In genomic region chr13:74026215-74026614, GRCm38 (mm10) we compare ENCODE assay signal across 8 mouse cellular contexts. TPM values are rescaled to one million over a fixed set of nuclear protein-coding genes. Genes with fewer than 3 reads are reported as not detected.
DNase-seq lines count a peak whose midpoint lies in the region; ATAC-seq and TF ChIP-seq lines count a peak whose summit lies in the region.

No protein-coding gene starts in this region.

- no peaks in the 10 kb centered on the region for H3K9me3 ChIP-seq in ES-Bruce4 (replicated peaks; ENCODE audit: control insufficient read depth, insufficient read depth, low read length, poor library complexity, severe bottlenecking)
- H3K9me3 ChIP-seq in heart, embryonic 12.5 days (replicated peaks), result no peaks in the 10 kb centered on the region
- no peaks in the 10 kb centered on the region for H3K9me3 ChIP-seq in kidney, embryonic 15.5 days (replicated peaks)
- no peaks in the 10 kb centered on the region for H3K9me3 ChIP-seq in stomach, postnatal 0 days (ENCODE audit: control insufficient read depth, low read length)

- no peaks in the 10 kb centered on the region for H3K4me1 ChIP-seq in ES-Bruce4 (ENCODE audit: control insufficient read depth, insufficient read depth, low read length)
- peaks cover 26% of the 10 kb centered on the region for H3K4me1 ChIP-seq in heart, embryonic 12.5 days (replicated peaks)
- H3K4me1 ChIP-seq in kidney, embryonic 15.5 days, result no peaks in the 10 kb centered on the region
- H3K4me1 ChIP-seq in stomach, postnatal 0 days (replicated peaks; ENCODE audit: control insufficient read depth, insufficient read depth), result peaks cover 8% of the 10 kb centered on the region; the same call in 1 of the 2 replicates

- TF ChIP-seq EP300 in ES-Bruce4 (IDR thresholded peaks at IDR 0.05; ENCODE audit: insufficient read depth, low read depth, low read length), result no peak
- TF ChIP-seq EP300 in stomach, postnatal 0 days (optimal IDR thresholded peaks at IDR 0.05), result no peak

- H3K4me3 ChIP-seq in ES-Bruce4 (ENCODE audit: low read depth, low read length), result no peak overlapping the region
- no peak overlapping the region for H3K4me3 ChIP-seq in heart, embryonic 12.5 days
- no peak overlapping the region for H3K4me3 ChIP-seq in kidney, embryonic 15.5 days (replicated peaks)
- no peak overlapping the region for H3K4me3 ChIP-seq in stomach, postnatal 0 days (ENCODE audit: low read depth, low read length)

- peak; percentile 51; the same call in 1 of the 2 replicates for ATAC-seq in heart, embryonic 12.5 days (ENCODE audit: insufficient number of reproducible peaks, low FRiP score)
- 0 out of 2 replicates have a peak, but pooled peaks have one; percentile 40 for ATAC-seq in kidney, embryonic 15.5 days (replicated peaks; ENCODE audit: low FRiP score)
- peak; percentile 75 for ATAC-seq in stomach, postnatal 0 days (ENCODE audit: low FRiP score, low TSS enrichment)

- DNase-seq in frontal cortex, postnatal 36 days (ENCODE audit: low spot score in 2 of 2), result peak; percentile 27 to 34
- DNase-seq in frontal cortex, postnatal 25 days (ENCODE audit: low spot score in 2 of 2), result no peak
- DNase-seq in cerebellum, postnatal 14 days, result peak; percentile 65
- peak; percentile 84 for DNase-seq in lung, postnatal 36 days
- peak; percentile 49 for DNase-seq in stomach, postnatal 0 days (ENCODE audit: low spot score)

- no peak overlapping the region for H3K4me2 ChIP-seq in heart, embryonic 12.5 days
- H3K4me2 ChIP-seq in kidney, embryonic 15.5 days, result no peak overlapping the region
- H3K4me2 ChIP-seq in stomach, postnatal 0 days (replicated peaks; ENCODE audit: low read depth), result no peak overlapping the region

- H3K27ac ChIP-seq in ES-Bruce4 (ENCODE audit: insufficient read depth, low read length), result no peak overlapping the region
- no peak overlapping the region for H3K27ac ChIP-seq in heart, embryonic 12.5 days (ENCODE audit: poor library complexity, severe bottlenecking)
- H3K27ac ChIP-seq in kidney, embryonic 15.5 days, result no peak overlapping the region
- H3K27ac ChIP-seq in stomach, postnatal 0 days (replicated peaks), result peak overlapping the region; percentile 65; the same call in 1 of the 2 replicates

- 11% methylated on average over 2 of the region's 2 CpGs for WGBS in heart, embryonic 12.5 days
- 15% methylated on average over 2 of the region's 2 CpGs for WGBS in kidney, embryonic 15.5 days
- 12% methylated on average over 2 of the region's 2 CpGs for WGBS in stomach, postnatal 0 days

- H3K9ac ChIP-seq in ES-Bruce4 (ENCODE audit: low read depth, poor library complexity, severe bottlenecking), result no peak overlapping the region
- H3K9ac ChIP-seq in heart, embryonic 12.5 days, result no peak overlapping the region
- no peak overlapping the region for H3K9ac ChIP-seq in kidney, embryonic 15.5 days
- no peak overlapping the region for H3K9ac ChIP-seq in stomach, postnatal 0 days (ENCODE audit: low read length)

- H3K36me3 ChIP-seq in ES-Bruce4 (ENCODE audit: control insufficient read depth, insufficient read depth, low read length, poor library complexity, severe bottlenecking), result no peaks in the 10 kb centered on the region
- 0 out of 2 replicates have a peak, but pooled peaks cover under 1% of the 10 kb centered on the region for H3K36me3 ChIP-seq in heart, embryonic 12.5 days
- no peaks in the 10 kb centered on the region for H3K36me3 ChIP-seq in kidney, embryonic 15.5 days
- no peaks in the 10 kb centered on the region for H3K36me3 ChIP-seq in stomach, postnatal 0 days (ENCODE audit: control insufficient read depth, insufficient read depth, low read length)

- H3K27me3 ChIP-seq in ES-Bruce4 (ENCODE audit: control insufficient read depth, insufficient read depth, low read length, poor library complexity, severe bottlenecking), result no peaks in the 10 kb centered on the region
- no peaks in the 10 kb centered on the region for H3K27me3 ChIP-seq in heart, embryonic 12.5 days (replicated peaks)
- no peaks in the 10 kb centered on the region for H3K27me3 ChIP-seq in kidney, embryonic 15.5 days
- H3K27me3 ChIP-seq in stomach, postnatal 0 days (ENCODE audit: control insufficient read depth, insufficient read depth, low read length), result no peaks in the 10 kb centered on the region

- TF ChIP-seq POLR2A in ES-Bruce4 (IDR thresholded peaks at IDR 0.05; ENCODE audit: insufficient read depth, low read length), result no peak

- TF ChIP-seq CTCF in ES-Bruce4 (IDR thresholded peaks at IDR 0.05; ENCODE audit: low read depth, low read length), result peak; percentile 38
- peak; percentile 89 for TF ChIP-seq CTCF in stomach, postnatal 0 days (IDR thresholded peaks at IDR 0.05; ENCODE audit: low read depth)

RNA-seq across cellular contexts. Expression of gene Tppp, which starts 17.0 kb away (rescaled TPM):
- 0.14 and 0.51 TPM in 2 replicates for polyA plus RNA-seq in ES-Bruce4 (2011; ENCODE audit: insufficient read depth, insufficient read length, low read depth, missing spikeins)
- polyA plus RNA-seq in heart, embryonic 12.5 days (2016; fragmentation: Nextera tagmentation; extraction: Ambion mirVana), result 3.4 and 3.8 TPM in 2 replicates
- polyA plus RNA-seq in kidney, embryonic 15.5 days (2015; fragmentation: Nextera tagmentation; extraction: Ambion mirVana), result 0.60 and 0.66 TPM in 2 replicates
- polyA plus RNA-seq in stomach, postnatal 0 days (2015; fragmentation: Nextera tagmentation; extraction: Ambion mirVana), result 3.0 and 3.4 TPM in 2 replicates

RNA-seq across cellular contexts. Expression of gene Cep72, which starts 35.9 kb away (rescaled TPM):
- polyA plus RNA-seq in ES-Bruce4 (2011; ENCODE audit: insufficient read depth, insufficient read length, low read depth, missing spikeins), result 39.8 and 48.9 TPM in 2 replicates
- polyA plus RNA-seq in heart, embryonic 12.5 days (2016; fragmentation: Nextera tagmentation; extraction: Ambion mirVana), result 12.8 and 15.3 TPM in 2 replicates
- 15.2 and 16.5 TPM in 2 replicates for polyA plus RNA-seq in kidney, embryonic 15.5 days (2015; fragmentation: Nextera tagmentation; extraction: Ambion mirVana)
- 4.4 and 4.9 TPM in 2 replicates for polyA plus RNA-seq in stomach, postnatal 0 days (2015; fragmentation: Nextera tagmentation; extraction: Ambion mirVana)

Comparison
In these comparisons a context has a peak if more than half of its experiments do, and no peak if none do; other contexts are left out.
1. DNase-seq: peak in frontal cortex, postnatal 36 days (2 of 2), cerebellum, postnatal 14 days (2 of 2), lung, postnatal 36 days (single experiment) and stomach, postnatal 0 days (single experiment); none in frontal cortex, postnatal 25 days (0 of 2).
2. Peak in every context shown above with its lines, with median percentiles within 50 percentile points of each other: ATAC-seq.